Comparison of ENCODE assay signal across 7 mouse cellular contexts in the genomic region with DNA sequence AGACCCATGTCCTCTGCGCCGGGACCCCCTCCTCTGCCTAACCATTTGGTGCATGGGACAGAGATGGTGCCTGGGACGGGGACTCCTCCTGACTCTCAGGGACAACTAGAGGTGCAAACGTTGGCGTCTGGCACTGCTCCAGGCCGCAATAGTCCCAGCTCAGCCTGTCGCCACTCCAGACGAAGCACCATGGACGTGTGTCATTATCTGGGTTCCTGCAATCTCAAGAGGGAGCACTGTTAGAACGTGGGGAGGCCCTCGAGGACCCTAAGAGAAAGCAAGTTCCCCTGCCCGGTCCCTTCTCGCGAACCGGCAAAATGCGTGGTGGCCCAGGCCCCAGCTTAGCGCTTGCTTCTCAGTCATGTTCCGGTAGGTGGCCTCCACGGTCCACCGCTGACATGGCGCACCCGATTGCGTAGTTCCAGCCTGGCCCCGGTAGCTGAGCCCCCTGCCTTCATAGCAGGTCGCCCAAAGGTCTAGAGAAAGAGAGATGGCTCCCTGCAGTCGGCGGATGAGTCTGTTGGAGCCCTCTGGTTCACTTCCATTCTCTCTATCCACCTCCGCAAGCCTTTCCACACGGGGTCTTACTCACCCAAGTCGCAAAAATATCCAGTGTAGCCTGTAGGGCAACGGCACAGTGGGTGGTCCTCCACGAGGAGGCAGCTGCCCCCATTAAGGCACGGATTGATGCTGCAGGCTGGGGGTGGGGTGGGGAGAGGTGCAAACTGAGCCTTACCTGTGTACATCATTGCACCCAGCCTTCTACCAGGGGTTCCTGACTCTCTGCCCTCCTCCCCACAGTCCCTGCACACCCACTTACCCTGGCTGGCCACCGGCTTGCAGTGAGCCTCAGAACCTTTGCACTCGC. TPM values are rescaled to one million over a fixed set of nuclear protein-coding genes. Genes with fewer than 3 reads are reported as not detected.
A peak's percentile ranks its signal among the peaks of the same experiment; 100 is the strongest.
DNase-seq lines count a peak whose midpoint lies in the region; ATAC-seq lines count a peak whose summit lies in the region.

No protein-coding gene starts in this region.

- WGBS in embryonic facial prominence, embryonic 13.5 days, result 12% methylated on average over 35 of the region's 35 CpGs
- WGBS in heart, embryonic 12.5 days, result 10% methylated on average over 35 of the region's 35 CpGs
- 12% methylated on average over 35 of the region's 35 CpGs for WGBS in kidney, embryonic 15.5 days
- WGBS in limb, embryonic 15.5 days, result 7% methylated on average over 35 of the region's 35 CpGs
- 16% methylated on average over 35 of the region's 35 CpGs for WGBS in midbrain, embryonic 15.5 days

- DNase-seq in adrenal gland, postnatal 36 days, result peak; percentile 78 to 84
- DNase-seq in spleen, postnatal 36 days (ENCODE audit: low spot score in 2 of 2), result peak; percentile 78 to 79

- peaks cover 57% of the 10 kb centered on the region for H3K27me3 ChIP-seq in embryonic facial prominence, embryonic 13.5 days
- H3K27me3 ChIP-seq in heart, embryonic 12.5 days (replicated peaks), result peaks cover 70% of the 10 kb centered on the region
- H3K27me3 ChIP-seq in kidney, embryonic 15.5 days, result peaks cover 50% of the 10 kb centered on the region
- H3K27me3 ChIP-seq in limb, embryonic 15.5 days, result peaks cover 46% of the 10 kb centered on the region
- H3K27me3 ChIP-seq in midbrain, embryonic 15.5 days (replicated peaks), result peaks cover 46% of the 10 kb centered on the region

- H3K9ac ChIP-seq in embryonic facial prominence, embryonic 13.5 days, result no peak overlapping the region
- peak overlapping the region; percentile 26; the same call in 1 of the 2 replicates for H3K9ac ChIP-seq in heart, embryonic 12.5 days
- H3K9ac ChIP-seq in kidney, embryonic 15.5 days, result no peak overlapping the region; the same call in 1 of the 2 replicates
- no peak overlapping the region for H3K9ac ChIP-seq in limb, embryonic 15.5 days
- 0 out of 2 replicates have a peak overlapping the region, but pooled peaks have one; percentile 8 for H3K9ac ChIP-seq in midbrain, embryonic 15.5 days

- H3K4me3 ChIP-seq in embryonic facial prominence, embryonic 13.5 days, result peak overlapping the region; percentile 27
- peak overlapping the region; percentile 10; the same call in 1 of the 2 replicates for H3K4me3 ChIP-seq in heart, embryonic 12.5 days
- peak overlapping the region; percentile 30 for H3K4me3 ChIP-seq in kidney, embryonic 15.5 days (replicated peaks)
- H3K4me3 ChIP-seq in limb, embryonic 15.5 days, result peak overlapping the region; percentile 29
- peak overlapping the region; percentile 19 for H3K4me3 ChIP-seq in midbrain, embryonic 15.5 days

- ATAC-seq in embryonic facial prominence, embryonic 13.5 days (ENCODE audit: insufficient number of reproducible peaks, insufficient read depth, low FRiP score, low TSS enrichment, low read depth), result peak; percentile 53; the same call in 1 of the 2 replicates
- ATAC-seq in heart, embryonic 12.5 days (ENCODE audit: insufficient number of reproducible peaks, low FRiP score), result peak; percentile 39; the same call in 1 of the 2 replicates
- peak; percentile 34; the same call in 1 of the 2 replicates for ATAC-seq in kidney, embryonic 15.5 days (replicated peaks; ENCODE audit: low FRiP score)
- ATAC-seq in limb, embryonic 15.5 days (ENCODE audit: insufficient number of reproducible peaks, low FRiP score, low TSS enrichment, low read depth), result no peak
- peak; percentile 78 for ATAC-seq in midbrain, embryonic 15.5 days (replicated peaks)

- H3K36me3 ChIP-seq in embryonic facial prominence, embryonic 13.5 days, result no peaks in the 10 kb centered on the region
- no peaks in the 10 kb centered on the region for H3K36me3 ChIP-seq in heart, embryonic 12.5 days
- no peaks in the 10 kb centered on the region for H3K36me3 ChIP-seq in kidney, embryonic 15.5 days
- no peaks in the 10 kb centered on the region for H3K36me3 ChIP-seq in limb, embryonic 15.5 days
- H3K36me3 ChIP-seq in midbrain, embryonic 15.5 days (replicated peaks), result no peaks in the 10 kb centered on the region

- H3K4me1 ChIP-seq in embryonic facial prominence, embryonic 13.5 days, result peaks cover 14% of the 10 kb centered on the region
- peaks cover 9% of the 10 kb centered on the region; the same call in 1 of the 2 replicates for H3K4me1 ChIP-seq in heart, embryonic 12.5 days (replicated peaks)
- H3K4me1 ChIP-seq in kidney, embryonic 15.5 days, result peaks cover 23% of the 10 kb centered on the region
- peaks cover 24% of the 10 kb centered on the region for H3K4me1 ChIP-seq in limb, embryonic 15.5 days
- peaks cover 15% of the 10 kb centered on the region for H3K4me1 ChIP-seq in midbrain, embryonic 15.5 days

- H3K4me2 ChIP-seq in embryonic facial prominence, embryonic 13.5 days, result peak overlapping the region; percentile 55
- H3K4me2 ChIP-seq in heart, embryonic 12.5 days, result peak overlapping the region; percentile 38
- H3K4me2 ChIP-seq in kidney, embryonic 15.5 days, result peak overlapping the region; percentile 56
- peak overlapping the region; percentile 43 for H3K4me2 ChIP-seq in limb, embryonic 15.5 days
- peak overlapping the region; percentile 48 for H3K4me2 ChIP-seq in midbrain, embryonic 15.5 days

- no peaks in the 10 kb centered on the region for H3K9me3 ChIP-seq in embryonic facial prominence, embryonic 13.5 days
- H3K9me3 ChIP-seq in heart, embryonic 12.5 days (replicated peaks), result no peaks in the 10 kb centered on the region
- no peaks in the 10 kb centered on the region for H3K9me3 ChIP-seq in kidney, embryonic 15.5 days (replicated peaks)
- no peaks in the 10 kb centered on the region for H3K9me3 ChIP-seq in limb, embryonic 15.5 days
- no peaks in the 10 kb centered on the region for H3K9me3 ChIP-seq in midbrain, embryonic 15.5 days

- H3K27ac ChIP-seq in embryonic facial prominence, embryonic 13.5 days, result no peak overlapping the region
- H3K27ac ChIP-seq in heart, embryonic 12.5 days (ENCODE audit: poor library complexity, severe bottlenecking), result no peak overlapping the region
- H3K27ac ChIP-seq in kidney, embryonic 15.5 days, result no peak overlapping the region
- H3K27ac ChIP-seq in limb, embryonic 15.5 days, result no peak overlapping the region
- no peak overlapping the region for H3K27ac ChIP-seq in midbrain, embryonic 15.5 days

RNA-seq across cellular contexts. Expression of a gene that starts 5.4 kb away (rescaled TPM):
- total RNA-seq in adrenal gland, postnatal 36 days (2021), result under 1 TPM in 1 of 2 experiments, not detected in 1; 0.30 TPM
- 0.24 and 1.6 TPM in 2 replicates for polyA plus RNA-seq in embryonic facial prominence, embryonic 13.5 days (2015; fragmentation: Nextera tagmentation; extraction: Ambion mirVana)
- polyA plus RNA-seq in heart, embryonic 12.5 days (2016; fragmentation: Nextera tagmentation; extraction: Ambion mirVana), result 0.96 TPM in 1 of 2 replicates, not detected in the other
- polyA plus RNA-seq in kidney, embryonic 15.5 days (2015; fragmentation: Nextera tagmentation; extraction: Ambion mirVana), result 0.59 and 2.1 TPM in 2 replicates
- 0.17 TPM in 1 of 2 replicates, not detected in the other for polyA plus RNA-seq in limb, embryonic 15.5 days (2015; fragmentation: Nextera tagmentation; extraction: Ambion mirVana)
- 0.09 and 0.14 TPM in 2 replicates for polyA plus RNA-seq in midbrain, embryonic 15.5 days (2015; fragmentation: Nextera tagmentation; extraction: Ambion mirVana)

RNA-seq across cellular contexts. Expression of a gene that starts 6.1 kb away (rescaled TPM):
- not detected for total RNA-seq in adrenal gland, postnatal 36 days (2021)
- not detected in 2 replicates for polyA plus RNA-seq in embryonic facial prominence, embryonic 13.5 days (2015; fragmentation: Nextera tagmentation; extraction: Ambion mirVana)
- polyA plus RNA-seq in heart, embryonic 12.5 days (2016; fragmentation: Nextera tagmentation; extraction: Ambion mirVana), result not detected in 2 replicates
- polyA plus RNA-seq in kidney, embryonic 15.5 days (2015; fragmentation: Nextera tagmentation; extraction: Ambion mirVana), result not detected in 2 replicates
- polyA plus RNA-seq in limb, embryonic 15.5 days (2015; fragmentation: Nextera tagmentation; extraction: Ambion mirVana), result not detected in 2 replicates
- 0.43 and 0.45 TPM in 2 replicates for polyA plus RNA-seq in midbrain, embryonic 15.5 days (2015; fragmentation: Nextera tagmentation; extraction: Ambion mirVana)

RNA-seq across cellular contexts. Expression of a gene that starts 23.2 kb away (rescaled TPM):
- total RNA-seq in adrenal gland, postnatal 36 days (2021), result not detected
- polyA plus RNA-seq in embryonic facial prominence, embryonic 13.5 days (2015; fragmentation: Nextera tagmentation; extraction: Ambion mirVana), result not detected in 2 replicates
- polyA plus RNA-seq in heart, embryonic 12.5 days (2016; fragmentation: Nextera tagmentation; extraction: Ambion mirVana), result not detected in 2 replicates
- polyA plus RNA-seq in kidney, embryonic 15.5 days (2015; fragmentation: Nextera tagmentation; extraction: Ambion mirVana), result 163 and 180 TPM in 2 replicates
- polyA plus RNA-seq in limb, embryonic 15.5 days (2015; fragmentation: Nextera tagmentation; extraction: Ambion mirVana), result 0.20 TPM in 1 of 2 replicates, not detected in the other
- 0.05 TPM in 1 of 2 replicates, not detected in the other for polyA plus RNA-seq in midbrain, embryonic 15.5 days (2015; fragmentation: Nextera tagmentation; extraction: Ambion mirVana)

RNA-seq across cellular contexts. Expression of a gene that starts 23.7 kb away (rescaled TPM):
- total RNA-seq in adrenal gland, postnatal 36 days (2021), result 10 to 100 TPM; 34.5 to 49.4 TPM
- polyA plus RNA-seq in embryonic facial prominence, embryonic 13.5 days (2015; fragmentation: Nextera tagmentation; extraction: Ambion mirVana), result 36.4 and 45.3 TPM in 2 replicates
- polyA plus RNA-seq in heart, embryonic 12.5 days (2016; fragmentation: Nextera tagmentation; extraction: Ambion mirVana), result 27.6 and 29.1 TPM in 2 replicates
- 41.6 and 45.9 TPM in 2 replicates for polyA plus RNA-seq in kidney, embryonic 15.5 days (2015; fragmentation: Nextera tagmentation; extraction: Ambion mirVana)
- 34.3 and 39.0 TPM in 2 replicates for polyA plus RNA-seq in limb, embryonic 15.5 days (2015; fragmentation: Nextera tagmentation; extraction: Ambion mirVana)
- 40.8 and 41.4 TPM in 2 replicates for polyA plus RNA-seq in midbrain, embryonic 15.5 days (2015; fragmentation: Nextera tagmentation; extraction: Ambion mirVana)

RNA-seq across cellular contexts. Expression of a gene that starts 42.9 kb away (rescaled TPM):
- total RNA-seq in adrenal gland, postnatal 36 days (2021), result 1 to 10 TPM; 1.9 to 3.3 TPM
- polyA plus RNA-seq in embryonic facial prominence, embryonic 13.5 days (2015; fragmentation: Nextera tagmentation; extraction: Ambion mirVana), result 0.96 and 1.2 TPM in 2 replicates
- 0.41 TPM in 1 of 2 replicates, not detected in the other for polyA plus RNA-seq in heart, embryonic 12.5 days (2016; fragmentation: Nextera tagmentation; extraction: Ambion mirVana)
- 0.70 and 0.75 TPM in 2 replicates for polyA plus RNA-seq in kidney, embryonic 15.5 days (2015; fragmentation: Nextera tagmentation; extraction: Ambion mirVana)
- polyA plus RNA-seq in limb, embryonic 15.5 days (2015; fragmentation: Nextera tagmentation; extraction: Ambion mirVana), result 0.38 and 1.2 TPM in 2 replicates
- polyA plus RNA-seq in midbrain, embryonic 15.5 days (2015; fragmentation: Nextera tagmentation; extraction: Ambion mirVana), result 5.5 and 5.7 TPM in 2 replicates

Comparison
In these comparisons a context has a peak if more than half of its experiments do, and no peak if none do; other contexts are left out.
1. H3K9ac ChIP-seq: peak in heart, embryonic 12.5 days (single experiment) and midbrain, embryonic 15.5 days (single experiment); none in embryonic facial prominence, embryonic 13.5 days (single experiment), kidney, embryonic 15.5 days (single experiment) and limb, embryonic 15.5 days (single experiment).
2. RNA of a gene that starts 23.2 kb away (polyA plus RNA-seq): 163 to 180 TPM in kidney, embryonic 15.5 days; 0.20 TPM in limb, embryonic 15.5 days, 0.05 TPM in midbrain, embryonic 15.5 days, not detected in embryonic facial prominence, embryonic 13.5 days and not detected in heart, embryonic 12.5 days; every median in the first group is over 100 times any median in the second.
3. Peak in every context shown above with its lines, with median percentiles within 50 percentile points of each other: H3K4me2 ChIP-seq and H3K4me3 ChIP-seq.